Mouse (Mus musculus): ENCODE results near the gene Prim2. TPM values are rescaled to one million over a fixed set of nuclear protein-coding genes. Genes with fewer than 3 reads are reported as not detected.
A peak's percentile ranks its signal among the peaks of the same experiment; 100 is the strongest.
"Not testable (repeated sequence)": the region's sequence is repeated elsewhere in the genome, so short reads cannot be mapped to it uniquely, and the experiment has no call there.

The Prim2 gene
- polyA plus RNA-seq, 1 experiment from 2014 or later = 21.0 TPM

DNA sequence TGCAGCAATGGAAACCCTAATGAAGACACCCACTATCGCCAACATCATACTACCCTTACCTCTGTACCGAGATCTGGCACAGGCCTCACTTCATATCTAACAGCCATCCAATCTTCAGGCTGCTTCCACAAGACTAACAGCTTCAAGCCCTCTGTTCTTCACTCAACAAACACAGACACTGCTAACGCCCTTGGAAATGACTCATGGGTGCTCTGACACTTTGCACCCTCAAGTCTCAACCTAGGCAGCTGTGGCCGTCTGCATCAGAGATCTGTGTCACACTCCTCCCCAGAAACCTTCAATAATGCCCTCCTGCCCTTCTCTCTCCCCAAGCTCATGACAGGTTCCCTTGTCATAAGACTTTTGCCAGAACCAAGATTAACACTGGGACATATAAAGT lies 20.6 kb downstream of the Prim2 start:
- WGBS = 92% methylated on average over 4 of the region's 4 CpGs
- Histone ChIP-seq H3K27me3 (replicated peaks) (no peaks in the 10 kb centered on the region), H3K36me3 (replicated peaks) (peaks cover 6% of the 10 kb centered on the region; the same call in 1 of the 2 replicates), H3K9me3 (no peaks in the 10 kb centered on the region), H3K4me1 (no peaks in the 10 kb centered on the region), H3K4me3 (no peak overlapping the region), H3K4me2 (no peak overlapping the region), H3K27ac (no peak overlapping the region), H3K9ac (no peak overlapping the region)
- no peak for ATAC-seq (replicated peaks)

DNA sequence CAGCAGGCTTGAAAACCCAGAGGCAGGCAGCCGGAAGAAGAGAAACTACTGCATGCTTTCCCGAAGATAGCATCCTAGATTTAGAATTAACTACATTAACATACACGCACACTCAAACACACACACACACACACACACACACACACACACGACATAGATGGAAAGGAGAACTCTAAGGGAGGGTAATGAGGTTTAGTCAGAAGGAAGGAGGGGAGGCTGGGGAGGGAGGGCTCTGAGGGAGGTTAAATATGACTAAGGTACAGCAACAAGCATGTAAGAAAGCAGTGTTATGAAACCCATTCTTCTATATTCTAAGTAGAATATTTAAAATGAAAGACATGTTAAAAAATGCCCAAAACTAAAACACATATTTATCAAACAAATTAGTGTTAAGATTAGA lies 21.9 kb downstream of the Prim2 start:
- H3K27me3 ChIP-seq (replicated peaks) = no peaks in the 10 kb centered on the region
- no peaks in the 10 kb centered on the region for H3K9me3 ChIP-seq
- no peaks in the 10 kb centered on the region for H3K4me1 ChIP-seq
- H3K4me3 ChIP-seq = no peak overlapping the region
- no peak overlapping the region for H3K27ac ChIP-seq
- H3K9ac ChIP-seq = no peak overlapping the region
- H3K4me2 ChIP-seq = no peak overlapping the region
- 82% methylated on average over 4 of the region's 4 CpGs for WGBS
- ATAC-seq (replicated peaks) = 0 out of 2 replicates have a peak, but pooled peaks have one; percentile 43
- peaks cover 6% of the 10 kb centered on the region; the same call in 1 of the 2 replicates for H3K36me3 ChIP-seq (replicated peaks)

- WGBS = 74% methylated on average over 4 of the region's 4 CpGs
- no peak overlapping the region for H3K27ac ChIP-seq
- H3K9me3 ChIP-seq = no peaks in the 10 kb centered on the region
- H3K27me3 ChIP-seq (replicated peaks) = no peaks in the 10 kb centered on the region
- H3K9ac ChIP-seq = no peak overlapping the region
- no peak overlapping the region for H3K4me2 ChIP-seq
- no peaks in the 10 kb centered on the region for H3K4me1 ChIP-seq
- H3K4me3 ChIP-seq = no peak overlapping the region
- peaks cover 6% of the 10 kb centered on the region; the same call in 1 of the 2 replicates for H3K36me3 ChIP-seq (replicated peaks)
- peak; percentile 92 for ATAC-seq (replicated peaks)
Observed at GRCm38 (mm10) chr1:33647173-33647572, 22.4 kb downstream of the Prim2 start.

DNA sequence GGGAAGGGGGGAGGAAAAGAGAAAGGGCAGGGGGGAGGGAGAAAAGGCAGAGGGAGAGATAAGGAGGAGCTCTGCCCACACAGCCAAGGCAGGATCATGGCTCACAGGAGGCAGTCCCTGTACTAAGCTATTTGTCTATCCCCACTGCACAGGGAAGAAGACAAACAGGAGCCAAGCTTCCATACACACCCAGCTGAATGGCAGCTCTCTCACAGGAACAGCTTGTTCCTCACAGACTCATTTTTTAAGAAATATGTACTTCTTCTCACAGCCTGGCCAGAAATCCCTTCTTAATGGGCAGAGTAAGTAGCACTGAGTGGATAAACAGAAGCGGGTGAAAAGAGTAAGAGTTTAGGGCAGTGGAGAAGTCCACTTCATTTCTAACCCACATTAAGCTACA lies 23.9 kb downstream of the Prim2 start:
- ATAC-seq (replicated peaks) = no peak
- Histone ChIP-seq H3K4me2 (no peak overlapping the region), H3K27me3 (replicated peaks) (no peaks in the 10 kb centered on the region), H3K4me1 (no peaks in the 10 kb centered on the region), H3K4me3 (no peak overlapping the region), H3K27ac (no peak overlapping the region), H3K9me3 (no peaks in the 10 kb centered on the region), H3K36me3 (replicated peaks) (peaks cover 1% of the 10 kb centered on the region; the same call in 1 of the 2 replicates), H3K9ac (no peak overlapping the region)
- WGBS = 91% methylated on average over 1 of the region's 1 CpGs

- no peak for ATAC-seq (replicated peaks)
- Histone ChIP-seq H3K4me1 (no peaks in the 10 kb centered on the region), H3K36me3 (replicated peaks) (no peaks in the 10 kb centered on the region), H3K9me3 (no peaks in the 10 kb centered on the region), H3K27me3 (replicated peaks) (no peaks in the 10 kb centered on the region), H3K4me2 (no peak overlapping the region), H3K27ac (no peak overlapping the region), H3K4me3 (no peak overlapping the region), H3K9ac (no peak overlapping the region)
- WGBS = 86% methylated on average over 2 of the region's 2 CpGs
Observed at GRCm38 (mm10) chr1:33641139-33641538, 28.5 kb downstream of the Prim2 start.

GRCm38 (mm10) chr1:33640089-33640488 lies 29.5 kb downstream of the Prim2 start:
- Histone ChIP-seq H3K4me3 (no peak overlapping the region), H3K27me3 (replicated peaks) (no peaks in the 10 kb centered on the region), H3K4me1 (no peaks in the 10 kb centered on the region), H3K36me3 (replicated peaks) (no peaks in the 10 kb centered on the region), H3K9ac (no peak overlapping the region), H3K27ac (no peak overlapping the region), H3K9me3 (no peaks in the 10 kb centered on the region), H3K4me2 (no peak overlapping the region)
- 93% methylated on average over 5 of the region's 5 CpGs for WGBS
- no peak for ATAC-seq (replicated peaks)

DNA sequence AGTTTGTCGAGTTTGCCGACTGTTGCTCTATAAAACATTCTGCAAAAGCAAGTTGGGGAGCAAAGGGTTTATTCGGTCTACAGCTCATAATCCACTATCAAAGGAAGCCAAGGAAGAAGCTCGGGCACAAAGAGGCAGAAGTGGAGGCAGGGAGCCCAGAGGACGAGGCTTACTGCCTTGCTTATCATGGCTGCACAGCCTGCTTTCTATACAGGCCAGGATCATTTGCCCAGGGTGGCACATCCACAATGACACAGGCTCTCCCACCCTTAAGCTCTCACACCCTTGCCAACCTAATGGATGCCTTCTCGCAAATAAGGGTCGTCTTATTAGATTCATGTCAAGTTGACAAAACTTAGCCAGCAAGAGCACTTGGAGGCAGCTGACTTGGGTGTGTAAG lies 30.4 kb downstream of the Prim2 start:
- Histone ChIP-seq H3K9ac (no peak overlapping the region), H3K9me3 (no peaks in the 10 kb centered on the region), H3K4me3 (no peak overlapping the region), H3K4me1 (no peaks in the 10 kb centered on the region), H3K27me3 (replicated peaks) (no peaks in the 10 kb centered on the region), H3K36me3 (replicated peaks) (no peaks in the 10 kb centered on the region), H3K4me2 (no peak overlapping the region), H3K27ac (no peak overlapping the region)
- 91% methylated on average over 7 of the region's 7 CpGs for WGBS
- ATAC-seq (replicated peaks) = no peak

DNA sequence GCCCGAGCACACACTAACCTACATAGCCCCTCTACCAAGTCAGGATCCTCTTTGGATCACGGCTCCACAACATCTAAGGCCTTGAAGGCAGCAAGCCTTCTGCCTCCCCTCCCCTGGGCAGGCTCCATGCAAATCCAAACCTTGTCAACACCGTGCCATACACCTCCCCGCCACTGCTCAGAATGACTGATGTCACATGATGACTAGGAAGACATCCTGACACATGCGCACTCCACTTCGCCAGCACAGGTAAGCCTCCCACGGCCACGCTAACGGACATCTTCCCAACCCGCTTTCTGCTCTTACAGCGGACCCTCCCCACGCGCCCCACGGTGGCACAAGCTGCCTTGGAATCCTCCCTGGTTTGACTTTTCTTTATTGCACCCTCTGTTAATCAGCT lies 31.8 kb downstream of the Prim2 start:
- ATAC-seq (replicated peaks) = no peak
- Histone ChIP-seq H3K9ac (no peak overlapping the region), H3K4me3 (no peak overlapping the region), H3K36me3 (replicated peaks) (no peaks in the 10 kb centered on the region), H3K27ac (no peak overlapping the region), H3K9me3 (no peaks in the 10 kb centered on the region), H3K4me2 (no peak overlapping the region), H3K27me3 (replicated peaks) (no peaks in the 10 kb centered on the region), H3K4me1 (no peaks in the 10 kb centered on the region)
- 95% methylated on average over 14 of the region's 14 CpGs for WGBS

GRCm38 (mm10) chr1:33636421-33637195 lies 33.0 kb downstream of the Prim2 start:
- Histone ChIP-seq H3K36me3 (replicated peaks) (no peaks in the 10 kb centered on the region), H3K4me1 (no peaks in the 10 kb centered on the region), H3K9ac (no peak overlapping the region), H3K4me3 (no peak overlapping the region), H3K27ac (no peak overlapping the region), H3K4me2 (no peak overlapping the region), H3K9me3 (no peaks in the 10 kb centered on the region), H3K27me3 (replicated peaks) (no peaks in the 10 kb centered on the region)
- no peak for ATAC-seq (replicated peaks)
- WGBS = 89% methylated on average over 10 of the region's 10 CpGs

DNA sequence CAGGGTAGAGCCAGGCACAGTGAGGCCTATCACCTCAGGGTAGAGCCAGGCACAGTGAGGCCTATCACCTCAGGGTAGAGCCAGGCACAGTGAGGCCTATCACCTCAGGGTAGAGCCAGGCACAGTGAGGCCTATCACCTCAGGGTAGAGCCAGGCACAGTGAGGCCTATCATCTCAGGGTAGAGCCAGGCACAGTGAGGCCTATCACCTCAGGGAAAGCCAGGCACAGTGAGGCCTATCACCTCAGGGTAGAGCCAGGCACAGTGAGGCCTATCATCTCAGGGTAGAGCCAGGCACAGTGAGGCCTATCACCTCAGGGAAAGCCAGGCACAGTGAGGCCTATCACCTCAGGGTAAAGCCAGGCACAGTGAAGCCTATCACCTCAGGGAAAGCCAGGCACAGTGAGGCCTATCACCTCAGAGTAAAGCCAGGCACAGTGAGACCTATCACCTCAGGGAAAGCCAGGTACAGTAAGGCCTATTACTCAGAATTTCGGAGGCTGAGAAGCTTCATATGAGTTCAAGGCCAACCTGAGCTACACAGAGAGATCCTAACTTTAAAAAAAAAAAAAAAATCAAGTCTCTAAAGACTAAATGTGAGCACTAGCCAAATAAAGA lies 38.5 kb downstream of the Prim2 start:
- H3K4me2 ChIP-seq; H3K36me3 ChIP-seq (replicated peaks); H3K9me3 ChIP-seq; ATAC-seq (replicated peaks); H3K4me3 ChIP-seq; H3K4me1 ChIP-seq; H3K27ac ChIP-seq; H3K27me3 ChIP-seq (replicated peaks); H3K9ac ChIP-seq: not testable (repeated sequence)
- WGBS = 94% methylated on average over 1 of the region's 1 CpGs

- H3K36me3 ChIP-seq (replicated peaks) = no peaks in the 10 kb centered on the region
- 74% methylated on average over 6 of the region's 6 CpGs for WGBS
- H3K4me1 ChIP-seq = no peaks in the 10 kb centered on the region
- no peak overlapping the region for H3K4me2 ChIP-seq
- no peaks in the 10 kb centered on the region for H3K27me3 ChIP-seq (replicated peaks)
- no peaks in the 10 kb centered on the region for H3K9me3 ChIP-seq
- no peak overlapping the region for H3K9ac ChIP-seq
- no peak overlapping the region for H3K27ac ChIP-seq
- no peak for ATAC-seq (replicated peaks)
- no peak overlapping the region for H3K4me3 ChIP-seq
Observed at GRCm38 (mm10) chr1:33627803-33628202, 41.8 kb downstream of the Prim2 start.

DNA sequence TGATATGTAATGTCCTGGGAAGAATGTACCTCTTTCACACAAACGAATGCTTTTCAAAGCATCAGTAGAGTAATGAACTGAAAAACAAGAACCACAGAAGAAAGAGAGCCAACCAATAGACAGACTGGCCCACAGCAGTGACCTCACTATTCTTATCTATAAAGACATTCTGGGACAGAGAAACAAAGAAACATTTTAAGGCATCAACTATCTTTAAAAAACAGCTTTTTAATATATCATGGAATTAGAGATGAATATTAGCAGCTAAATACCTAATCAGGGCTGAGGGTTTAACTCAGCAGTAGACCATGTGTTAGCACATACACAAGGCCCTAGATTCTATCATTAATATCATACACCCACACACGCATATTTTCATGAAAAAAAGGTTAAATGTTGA lies 42.5 kb downstream of the Prim2 start:
- H3K36me3 ChIP-seq (replicated peaks) = no peaks in the 10 kb centered on the region
- 89% methylated on average over 2 of the region's 2 CpGs for WGBS
- H3K27me3 ChIP-seq (replicated peaks) = no peaks in the 10 kb centered on the region
- H3K4me3 ChIP-seq = no peak overlapping the region
- no peak overlapping the region for H3K4me2 ChIP-seq
- no peak overlapping the region for H3K9ac ChIP-seq
- no peak for ATAC-seq (replicated peaks)
- no peak overlapping the region for H3K27ac ChIP-seq
- H3K9me3 ChIP-seq = no peaks in the 10 kb centered on the region
- H3K4me1 ChIP-seq = no peaks in the 10 kb centered on the region

GRCm38 (mm10) chr1:33624900-33625299 lies 44.7 kb downstream of the Prim2 start:
- no peaks in the 10 kb centered on the region for H3K9me3 ChIP-seq

More at GRCm38 (mm10) chr1:33624900-33625299, 44.7 kb downstream of the Prim2 start:
- H3K4me1 ChIP-seq = no peaks in the 10 kb centered on the region
- no peak for ATAC-seq (replicated peaks)
- no peak overlapping the region for H3K27ac ChIP-seq
- no peaks in the 10 kb centered on the region for H3K27me3 ChIP-seq (replicated peaks)
- 95% methylated on average over 6 of the region's 6 CpGs for WGBS
- H3K4me3 ChIP-seq = no peak overlapping the region
- H3K36me3 ChIP-seq (replicated peaks) = no peaks in the 10 kb centered on the region
- no peak overlapping the region for H3K4me2 ChIP-seq
- H3K9ac ChIP-seq = no peak overlapping the region
